Comparison of ENCODE assay signal across 32 mouse cellular contexts in the genomic region with DNA sequence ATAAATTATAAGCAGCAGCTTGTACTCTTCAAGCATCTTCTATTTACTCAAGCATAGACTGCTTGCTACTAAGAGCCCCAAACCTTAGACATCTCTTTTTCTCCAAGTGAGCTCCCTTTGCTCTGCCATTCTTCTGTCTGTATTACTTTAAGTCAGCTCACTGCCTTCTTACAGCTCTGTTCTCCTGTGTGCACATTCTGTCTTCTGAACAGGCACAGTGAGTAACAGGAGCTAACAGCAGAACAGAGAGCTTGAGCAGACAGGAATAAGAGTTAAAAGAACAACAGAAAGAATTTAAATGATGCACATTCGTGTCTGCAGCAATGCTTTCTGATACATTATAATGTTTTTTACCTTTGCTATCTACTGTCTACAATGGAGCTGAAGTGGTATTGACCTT.
DNase-seq lines count a peak whose midpoint lies in the region; ATAC-seq and TF ChIP-seq lines count a peak whose summit lies in the region.
"Had no signal": no experiment of that assay in that cellular context is flagged by ENCODE, and none has a peak within 500 bp of the region (broad histone marks: within the 10 kb centered on the region; RNA-seq: fewer than 3 reads in every experiment).

No protein-coding gene starts in this region.

- no peaks in the 10 kb centered on the region for H3K27me3 ChIP-seq in heart, embryonic 11.5 days (ENCODE audit: control insufficient read depth, insufficient read depth, low read length)
- no peaks in the 10 kb centered on the region for H3K27me3 ChIP-seq in kidney, postnatal 0 days (ENCODE audit: insufficient read depth, low read length)
- no peaks in the 10 kb centered on the region for H3K27me3 ChIP-seq in kidney, adult 2 months (replicated peaks; ENCODE audit: control insufficient read depth, insufficient read depth, low read length)
- H3K27me3 ChIP-seq in midbrain, embryonic 10.5 days (ENCODE audit: low read depth, poor library complexity, severe bottlenecking) = no peaks in the 10 kb centered on the region
- H3K27me3 ChIP-seq in midbrain, embryonic 16.5 days (ENCODE audit: control insufficient read depth, insufficient read depth, low read depth, low read length) = no peaks in the 10 kb centered on the region
- H3K27me3 ChIP-seq: embryonic facial prominence, embryonic 13.5 days; hindbrain, embryonic 12.5 days; kidney, embryonic 15.5 days; Patski had no signal

- ATAC-seq in heart, embryonic 11.5 days (replicated peaks; ENCODE audit: insufficient number of reproducible peaks, low FRiP score, low TSS enrichment) = no peak
- no peak for ATAC-seq in kidney, postnatal 0 days (replicated peaks; ENCODE audit: low FRiP score, low read depth)
- no peak for ATAC-seq in midbrain, embryonic 16.5 days
- ATAC-seq: forebrain, embryonic 16.5 days; inflammation-experienced regulatory T-cells, adult 6 months; Patski had no signal

- H3K4me2 ChIP-seq in heart, embryonic 11.5 days = no peak overlapping the region
- no peak overlapping the region for H3K4me2 ChIP-seq in kidney, postnatal 0 days (ENCODE audit: low read length)
- no peak overlapping the region for H3K4me2 ChIP-seq in midbrain, embryonic 16.5 days (ENCODE audit: low read length)
- H3K4me2 ChIP-seq: embryonic facial prominence, embryonic 13.5 days; hindbrain, embryonic 12.5 days; kidney, embryonic 15.5 days had no signal

- H3K4me3 ChIP-seq in heart, embryonic 11.5 days (ENCODE audit: low read depth, low read length) = no peak overlapping the region
- H3K4me3 ChIP-seq in kidney, postnatal 0 days (replicated peaks; ENCODE audit: low read depth, low read length) = no peak overlapping the region
- no peak overlapping the region for H3K4me3 ChIP-seq in kidney, adult 2 months (ENCODE audit: insufficient read depth, low read depth, low read length)
- no peak overlapping the region for H3K4me3 ChIP-seq in midbrain, embryonic 10.5 days
- H3K4me3 ChIP-seq in midbrain, embryonic 16.5 days (ENCODE audit: low read depth, low read length) = no peak overlapping the region
- H3K4me3 ChIP-seq: embryonic facial prominence, embryonic 13.5 days; forebrain, embryonic 10.5 days; heart, embryonic 10.5 days; hindbrain, embryonic 12.5 days; kidney, embryonic 15.5 days had no signal

- intact Hi-C loops in heart, postnatal 25 days (cut with DNase I) = no loop called here

- peaks cover 5% of the 10 kb centered on the region for H3K4me1 ChIP-seq in heart, embryonic 11.5 days (ENCODE audit: control insufficient read depth, insufficient read depth, low read length)
- H3K4me1 ChIP-seq in kidney, postnatal 0 days (replicated peaks; ENCODE audit: insufficient read depth, low read length) = no peaks in the 10 kb centered on the region
- no peaks in the 10 kb centered on the region for H3K4me1 ChIP-seq in kidney, adult 2 months (ENCODE audit: control insufficient read depth, insufficient read depth, low read length)
- peaks cover 21% of the 10 kb centered on the region for H3K4me1 ChIP-seq in midbrain, embryonic 10.5 days
- H3K4me1 ChIP-seq in midbrain, embryonic 16.5 days (ENCODE audit: control insufficient read depth, insufficient read depth, low read length) = peaks cover 7% of the 10 kb centered on the region; the same call in 1 of the 2 replicates
- H3K4me1 ChIP-seq: hindbrain, embryonic 12.5 days; kidney, embryonic 15.5 days had no signal

- TF ChIP-seq CTCF in kidney, postnatal 0 days (IDR thresholded peaks at IDR 0.05; ENCODE audit: low read depth) = no peak
- TF ChIP-seq CTCF in kidney, adult 2 months (conservative IDR thresholded peaks at IDR 0.05; ENCODE audit: insufficient read depth, insufficient read length, low read depth, low read length) = no peak

- H3K9me3 ChIP-seq in heart, embryonic 11.5 days (replicated peaks; ENCODE audit: control insufficient read depth, low read length) = no peaks in the 10 kb centered on the region
- H3K9me3 ChIP-seq in kidney, postnatal 0 days (replicated peaks; ENCODE audit: low read length) = no peaks in the 10 kb centered on the region
- no peaks in the 10 kb centered on the region for H3K9me3 ChIP-seq in midbrain, embryonic 10.5 days (replicated peaks)
- H3K9me3 ChIP-seq in midbrain, embryonic 16.5 days (replicated peaks; ENCODE audit: control insufficient read depth, low read length, poor library complexity, severe bottlenecking) = no peaks in the 10 kb centered on the region
- H3K9me3 ChIP-seq: embryonic facial prominence, embryonic 13.5 days; forebrain, embryonic 10.5 days; heart, embryonic 10.5 days; hindbrain, embryonic 12.5 days; kidney, embryonic 15.5 days had no signal

- no peak overlapping the region for H3K9ac ChIP-seq in heart, embryonic 11.5 days (ENCODE audit: low read depth, low read length)
- H3K9ac ChIP-seq in kidney, postnatal 0 days (ENCODE audit: low read depth, low read length) = no peak overlapping the region
- no peak overlapping the region for H3K9ac ChIP-seq in midbrain, embryonic 16.5 days (ENCODE audit: low read depth, low read length)
- H3K9ac ChIP-seq: embryonic facial prominence, embryonic 13.5 days; hindbrain, embryonic 12.5 days; kidney, embryonic 15.5 days; liver, embryonic 14.5 days had no signal

- 55% methylated on average over 1 of the region's 1 CpGs for WGBS in heart, embryonic 11.5 days (ENCODE audit: insufficient replicate concordance)
- WGBS in kidney, postnatal 0 days = 56% methylated on average over 1 of the region's 1 CpGs
- WGBS in kidney, adult 2 months = 65% methylated on average over 1 of the region's 1 CpGs
- WGBS in midbrain, embryonic 10.5 days = 77% methylated on average over 1 of the region's 1 CpGs
- 63% methylated on average over 1 of the region's 1 CpGs for WGBS in midbrain, embryonic 16.5 days

- no peaks in the 10 kb centered on the region for H3K36me3 ChIP-seq in heart, embryonic 11.5 days (ENCODE audit: control insufficient read depth, insufficient read depth, low read length)
- no peaks in the 10 kb centered on the region for H3K36me3 ChIP-seq in kidney, postnatal 0 days (ENCODE audit: insufficient read depth, low read length)
- H3K36me3 ChIP-seq in kidney, adult 2 months (ENCODE audit: control insufficient read depth, insufficient read depth, low read length) = no peaks in the 10 kb centered on the region
- no peaks in the 10 kb centered on the region for H3K36me3 ChIP-seq in midbrain, embryonic 10.5 days
- no peaks in the 10 kb centered on the region for H3K36me3 ChIP-seq in midbrain, embryonic 16.5 days (ENCODE audit: control insufficient read depth, insufficient read depth, low read length)
- H3K36me3 ChIP-seq: kidney, embryonic 15.5 days had no signal

- H3K27ac ChIP-seq in heart, embryonic 11.5 days (ENCODE audit: low read depth, low read length) = peak overlapping the region; percentile 15; the same call in 1 of the 2 replicates
- no peak overlapping the region for H3K27ac ChIP-seq in kidney, postnatal 0 days
- H3K27ac ChIP-seq in kidney, adult 2 months (ENCODE audit: insufficient read depth, low read depth, low read length) = no peak overlapping the region
- H3K27ac ChIP-seq in midbrain, embryonic 10.5 days (replicated peaks) = 0 out of 2 replicates have a peak overlapping the region, but pooled peaks have one; percentile 28
- H3K27ac ChIP-seq in midbrain, embryonic 16.5 days (ENCODE audit: low read length) = no peak overlapping the region
- H3K27ac ChIP-seq: embryonic facial prominence, embryonic 13.5 days; forebrain, embryonic 10.5 days; heart, embryonic 10.5 days; hindbrain, embryonic 12.5 days; kidney, embryonic 15.5 days; liver, embryonic 14.5 days; macrophage; stomach, postnatal 0 days had no signal

- TF ChIP-seq POLR2A in kidney, adult 2 months (IDR thresholded peaks at IDR 0.05; ENCODE audit: low read depth, low read length) = no peak

- DNase-seq in heart, postnatal 25 days (ENCODE audit: low spot score) = no peak
- peak; percentile 11 for DNase-seq in kidney, postnatal 0 days (ENCODE audit: low spot score)
- no peak for DNase-seq in kidney, adult 2 months
- DNase-seq in midbrain, embryonic 10.5 days (ENCODE audit: low spot score) = no peak
- DNase-seq in brain, adult 2 months (ENCODE audit: low read depth, low spot score) = peak; percentile 64
- DNase-seq in thymus, postnatal 25 days = no peak
- DNase-seq: adrenal gland, postnatal 25 days; cerebellum, adult 18-20 months; cerebellum, postnatal 10 days; gastrocnemius, postnatal 14 days; heart, postnatal 10 days; kidney, adult 11 months; kidney, postnatal 36 days; liver; lung, adult 2 months; lung, postnatal 10 days; right cerebral cortex, postnatal 4 days; thymus, adult 18-20 months; thymus, postnatal 36 days had no signal

Comparison
In these comparisons a context has a peak if more than half of its experiments do, and no peak if none do; other contexts are left out.
1. H3K27ac ChIP-seq: peak in heart, embryonic 11.5 days (single experiment) and midbrain, embryonic 10.5 days (single experiment); none in kidney, postnatal 0 days (single experiment), kidney, adult 2 months (single experiment) and midbrain, embryonic 16.5 days (single experiment).
2. DNase-seq: peak in kidney, postnatal 0 days (single experiment) and brain, adult 2 months (single experiment); none in heart, postnatal 25 days (single experiment), kidney, adult 2 months (single experiment), midbrain, embryonic 10.5 days (single experiment) and thymus, postnatal 25 days (single experiment).